Mouse (Mus musculus) small intestine, adult 10 weeks (tissue): Measurements from ENCODE around the gene Olfr616. TPM values are rescaled to one million over a fixed set of nuclear protein-coding genes. Genes with fewer than 3 reads are reported as not detected.

Experiments
- polyA plus RNA-seq: library from polyadenylated mRNA; stranded (reverse); fragments of 350-450 nt; fragmentation: Illumina TruSeq; extraction: RNeasy Lipid Tissue Mini Kit (QIAGEN cat#74804); gene quantifications from one replicate; pipeline ENCODE4 v1.2.3, GENCODE M21; 2014; ENCODE audit warnings: low replicate concordance

Gene Olfr616
- polyA plus RNA-seq = not detected

GRCm38 (mm10) chr7:103569043-103569442 lies at the start of gene Olfr616:
Gene Olfr616, minus strand, starts transcription at chr7:103569143.

DNA sequence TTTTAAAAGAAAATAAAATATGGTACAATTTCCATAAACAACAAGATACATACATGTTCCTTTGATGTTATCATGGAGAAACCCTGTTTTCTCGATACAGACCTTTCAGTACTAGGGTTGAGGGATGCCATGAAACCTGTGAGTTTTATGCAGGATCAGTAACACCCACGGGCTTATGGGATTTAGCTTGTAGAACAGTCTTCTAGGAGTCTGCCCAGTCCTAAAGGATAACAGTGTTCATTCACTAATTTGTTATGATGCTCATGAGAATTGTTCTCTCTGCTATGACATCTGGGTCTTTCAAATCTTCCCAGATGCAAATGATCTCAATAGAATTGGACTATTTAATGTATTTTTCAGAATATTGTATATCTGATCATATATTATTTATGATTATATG lies 43.5 kb upstream of the Olfr616 start, which contains the start of gene Olfr620:
Gene Olfr620, minus strand, starts transcription at position 101 of the 400 bp plus-strand sequence.

GRCm38 (mm10) chr7:103600275-103600674 lies 31.3 kb upstream of the Olfr616 start, which contains the start of gene Olfr619:
Gene Olfr619, plus strand, starts transcription at chr7:103600575.

GRCm38 (mm10) chr7:103589803-103590202 lies 20.9 kb upstream of the Olfr616 start, which contains the start of gene Olfr618:
Gene Olfr618, plus strand, starts transcription at chr7:103590103.

GRCm38 (mm10) chr7:103572761-103573160 lies 3.8 kb upstream of the Olfr616 start, which contains the start of gene Olfr617:
Gene Olfr617, plus strand, starts transcription at chr7:103573061.

DNA sequence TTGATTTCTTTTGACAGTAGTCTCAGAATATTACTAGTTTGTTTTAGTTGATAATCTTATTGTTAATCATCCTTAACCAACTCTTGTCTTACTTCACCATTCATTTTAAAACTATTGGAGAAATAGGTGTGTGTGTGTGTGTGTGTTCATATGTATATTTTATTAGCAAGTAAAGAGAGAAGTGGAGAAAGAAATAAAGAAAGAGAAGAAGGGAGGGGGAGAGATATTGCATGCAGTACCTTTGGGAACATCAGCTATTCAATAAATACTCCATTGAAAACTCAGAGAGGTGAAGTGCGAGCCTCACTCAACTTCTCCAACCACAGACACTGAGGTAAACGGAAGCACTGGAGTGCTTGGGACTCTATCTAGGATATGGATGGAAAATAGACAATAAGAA lies 13.2 kb downstream of the Olfr616 start, which contains the start of gene Olfr615:
Gene Olfr615, plus strand, starts transcription at position 301 of the 400 bp plus-strand sequence.

DNA sequence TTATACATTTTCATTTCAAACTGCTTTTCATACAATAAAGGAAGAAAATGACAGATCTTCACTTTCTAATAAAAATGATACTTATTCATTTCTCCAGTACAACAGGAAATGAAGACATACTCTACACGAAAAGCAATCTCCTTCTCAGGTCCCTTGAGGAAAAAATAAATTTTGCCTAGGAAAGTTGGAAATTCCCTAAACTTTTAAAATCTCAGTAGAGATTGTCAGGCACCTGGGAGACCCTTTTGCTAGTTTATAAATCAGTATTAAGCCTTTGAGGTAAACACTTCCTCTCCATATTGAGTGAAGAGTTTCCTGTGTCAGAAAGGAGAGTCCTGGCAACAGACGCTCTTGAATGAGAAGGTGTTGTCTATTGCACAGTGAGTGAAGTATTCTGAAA lies 21.2 kb downstream of the Olfr616 start, which contains the start of gene Olfr613:
Gene Olfr613, plus strand, starts transcription at position 301 of the 400 bp plus-strand sequence.

DNA sequence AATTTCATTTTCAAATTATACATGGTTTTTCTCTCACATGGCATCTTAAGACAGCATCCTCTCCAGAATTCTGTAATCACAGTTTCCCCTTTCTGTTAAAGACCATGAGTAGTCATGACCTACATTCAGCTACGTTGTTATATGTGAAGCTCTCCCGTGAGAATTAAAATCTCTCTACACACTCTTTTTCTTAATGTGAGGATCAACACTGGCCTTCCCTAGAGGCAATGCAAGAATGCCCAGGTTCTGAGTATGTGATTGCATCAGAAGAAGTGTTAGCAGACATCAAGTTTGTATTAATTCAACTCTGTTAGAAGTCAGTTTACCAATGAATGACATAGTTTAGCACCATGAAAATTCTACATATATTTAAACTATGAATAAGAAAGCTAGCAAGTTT lies 26.3 kb downstream of the Olfr616 start, which contains the start of gene Olfr612:
Gene Olfr612, minus strand, starts transcription at position 101 of the 400 bp plus-strand sequence.

DNA sequence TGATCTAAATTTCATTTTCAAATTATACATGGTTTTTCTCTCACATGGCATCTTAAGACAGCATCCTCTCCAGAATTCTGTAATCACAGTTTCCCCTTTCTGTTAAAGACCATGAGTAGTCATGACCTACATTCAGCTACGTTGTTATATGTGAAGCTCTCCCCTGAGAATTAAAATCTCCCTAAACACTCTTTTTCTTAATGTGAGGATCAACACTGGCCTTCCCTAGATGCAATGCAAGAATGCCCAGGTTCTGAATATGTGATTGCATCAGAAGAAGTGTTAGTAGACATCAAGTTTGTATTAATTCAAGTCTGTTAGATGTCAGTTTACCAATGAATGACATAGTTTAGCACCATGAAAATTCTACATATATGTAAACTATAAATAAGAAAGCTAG lies 48.2 kb downstream of the Olfr616 start, which contains the start of gene Olfr611:
Gene Olfr611, minus strand, starts transcription at position 101 of the 400 bp plus-strand sequence.

Other genes with a start within 250 kb of the Olfr616 start
- not detected for gene Olfr598, start 245.6 kb downstream of the Olfr616 start, polyA plus RNA-seq
- not detected for gene Olfr599, start 233.2 kb downstream of the Olfr616 start, polyA plus RNA-seq
- gene Olfr600, start 219.5 kb downstream of the Olfr616 start, polyA plus RNA-seq = not detected
- gene Olfr601, start 206.5 kb downstream of the Olfr616 start, polyA plus RNA-seq = not detected
- not detected for gene Olfr603, start 183.0 kb downstream of the Olfr616 start, polyA plus RNA-seq
- not detected for gene Usp17lc, start 154.1 kb downstream of the Olfr616 start, polyA plus RNA-seq
- gene Olfr605, start 123.7 kb downstream of the Olfr616 start, polyA plus RNA-seq = not detected
- gene Olfr606, start 120.1 kb downstream of the Olfr616 start, polyA plus RNA-seq = not detected
- not detected for gene Olfr607, start 105.0 kb downstream of the Olfr616 start, polyA plus RNA-seq
- gene Olfr608, start 99.3 kb downstream of the Olfr616 start, polyA plus RNA-seq = not detected
- not detected for gene Olfr609, start 71.1 kb downstream of the Olfr616 start, polyA plus RNA-seq
- not detected for gene Olfr610, start 57.0 kb downstream of the Olfr616 start, polyA plus RNA-seq
- not detected for gene Olfr611, start 48.3 kb downstream of the Olfr616 start, polyA plus RNA-seq
- gene Olfr612, start 26.4 kb downstream of the Olfr616 start, polyA plus RNA-seq = not detected
- not detected for gene Olfr613, start 21.1 kb downstream of the Olfr616 start, polyA plus RNA-seq
- not detected for gene Olfr615, start 13.1 kb downstream of the Olfr616 start, polyA plus RNA-seq
- not detected for gene Olfr617, start 3.9 kb upstream of the Olfr616 start, polyA plus RNA-seq
- gene Olfr618, start 21.0 kb upstream of the Olfr616 start, polyA plus RNA-seq = not detected
- not detected for gene Olfr619, start 31.4 kb upstream of the Olfr616 start, polyA plus RNA-seq
- gene Olfr620, start 43.4 kb upstream of the Olfr616 start, polyA plus RNA-seq = not detected
- not detected for gene Olfr622, start 73.6 kb upstream of the Olfr616 start, polyA plus RNA-seq
- not detected for gene Olfr623, start 94.6 kb upstream of the Olfr616 start, polyA plus RNA-seq
- gene Olfr624, start 102.0 kb upstream of the Olfr616 start, polyA plus RNA-seq = 0.78 TPM
- gene Olfr625-ps1, start 113.6 kb upstream of the Olfr616 start, polyA plus RNA-seq = not detected
- gene Olfr243, start 145.5 kb upstream of the Olfr616 start, polyA plus RNA-seq = not detected
- not detected for gene Olfr628, start 161.2 kb upstream of the Olfr616 start, polyA plus RNA-seq
- gene Olfr629, start 175.8 kb upstream of the Olfr616 start, polyA plus RNA-seq = not detected
- not detected for gene Olfr630, start 188.2 kb upstream of the Olfr616 start, polyA plus RNA-seq
- not detected for gene Olfr69, start 202.5 kb upstream of the Olfr616 start, polyA plus RNA-seq
- gene Olfr68, start 210.6 kb upstream of the Olfr616 start, polyA plus RNA-seq = not detected
- gene Olfr67, start 222.7 kb upstream of the Olfr616 start, polyA plus RNA-seq = not detected
- 1.4 TPM for gene Hbb-bt, start 244.9 kb upstream of the Olfr616 start, polyA plus RNA-seq